Mouse (Mus musculus) embryo, embryonic 10.5 days (tissue): Measurements from ENCODE around the gene Psma4.
"Not testable (repeated sequence)": the region's sequence is repeated elsewhere in the genome, so short reads cannot be mapped to it uniquely, and the experiment has no call there.

Experiments used
- DNase-seq: peaks from one replicate; pipeline ENCODE4 v3.0.0-alpha.2; 2015; ENCODE audit warnings: low spot score

Psma4 gene

GRCm38 (mm10) chr9:54950575-54951321, at the start of gene Psma4, which contains the start of gene AY074887:
Gene Psma4, plus strand, starts transcription at chr9:54950790.
Gene AY074887, minus strand, starts transcription at chr9:54950998.
- peak; percentile 94 for DNase-seq

GRCm38 (mm10) chr9:54909446-54909845, 41.1 kb upstream of the Psma4 start:
- no peak for DNase-seq

GRCm38 (mm10) chr9:54915576-54915975, 35.0 kb upstream of the Psma4 start:
- DNase-seq: no peak

GRCm38 (mm10) chr9:54916401-54916800, 34.2 kb upstream of the Psma4 start:
- peak; percentile 10 for DNase-seq

- DNase-seq: peak; percentile 95
These were observed 33.4 kb upstream of the Psma4 start, which contains the start of gene Hykk for GRCm38 (mm10) chr9:54917010-54917677. Gene Hykk, plus strand, starts transcription at chr9:54917283.

- no peak for DNase-seq
These were observed 32.4 kb upstream of the Psma4 start for GRCm38 (mm10) chr9:54918191-54918590.

- DNase-seq: no peak
These were observed 31.8 kb upstream of the Psma4 start for GRCm38 (mm10) chr9:54918781-54919180.

GRCm38 (mm10) chr9:54919946-54920345, 30.6 kb upstream of the Psma4 start:
- DNase-seq: no peak

- no peak for DNase-seq
These were observed 19.8 kb upstream of the Psma4 start for GRCm38 (mm10) chr9:54930741-54931140.

- DNase-seq: no peak
These were observed 18.8 kb upstream of the Psma4 start for GRCm38 (mm10) chr9:54931765-54932164.

- DNase-seq: no peak
These were observed 18.2 kb upstream of the Psma4 start for GRCm38 (mm10) chr9:54932379-54932778.

- no peak for DNase-seq
These were observed 8.5 kb upstream of the Psma4 start for GRCm38 (mm10) chr9:54942071-54942470.

- no peak for DNase-seq
These were observed 6.1 kb upstream of the Psma4 start for GRCm38 (mm10) chr9:54944467-54944866.

GRCm38 (mm10) chr9:54946256-54946655, 4.3 kb upstream of the Psma4 start:
- no peak for DNase-seq

- DNase-seq: no peak
These were observed 1.1 kb upstream of the Psma4 start for GRCm38 (mm10) chr9:54949465-54949864.

- not testable (repeated sequence) for DNase-seq
These were observed 428 bp upstream of the Psma4 start for GRCm38 (mm10) chr9:54950162-54950561.

- no peak for DNase-seq
These were observed 10.5 kb downstream of the Psma4 start for GRCm38 (mm10) chr9:54961059-54961458.

GRCm38 (mm10) chr9:54963669-54964068, 13.1 kb downstream of the Psma4 start:
- DNase-seq: no peak

GRCm38 (mm10) chr9:54969972-54970637, 19.5 kb downstream of the Psma4 start:
- DNase-seq: no peak

GRCm38 (mm10) chr9:54980674-54981073, 30.1 kb downstream of the Psma4 start, which contains the start of gene Chrna5:
Gene Chrna5, plus strand, starts transcription at chr9:54980880.
- no peak for DNase-seq

- DNase-seq: peak; percentile 75
These were observed 31.0 kb downstream of the Psma4 start for GRCm38 (mm10) chr9:54981291-54982191.

- peak; percentile 31 for DNase-seq
These were observed 31.8 kb downstream of the Psma4 start for GRCm38 (mm10) chr9:54982401-54982800.
